Mouse (Mus musculus): Measurements from ENCODE around the gene Dnajc6.

DNA sequence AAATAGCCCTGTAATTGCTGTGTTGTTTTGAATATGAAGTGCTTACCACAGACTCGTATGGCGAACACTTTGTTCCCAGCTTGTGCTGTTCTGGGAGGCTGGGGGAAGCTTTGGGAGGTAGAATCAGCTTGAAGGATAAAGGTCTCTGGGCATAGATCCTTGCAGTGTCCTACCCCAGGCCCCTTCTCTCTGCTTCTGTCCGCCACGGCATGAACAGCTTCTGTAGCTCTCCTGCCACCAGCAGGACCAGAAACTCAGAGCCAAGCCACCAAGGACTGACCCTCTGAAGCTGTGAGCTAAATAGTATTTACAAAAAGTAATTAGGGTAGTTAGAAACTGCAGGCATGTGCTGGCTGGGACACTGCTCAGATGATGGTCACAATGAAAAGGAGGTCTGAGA is 168.3 kb downstream of the Dnajc6 start:
- TF ChIP-seq CTCF (IDR thresholded peaks at IDR 0.05; ENCODE audit: borderline replicate concordance, control insufficient read depth, extremely low read depth, insufficient read depth, low read length, poor library complexity), result no peak
- no peak for TF ChIP-seq POLR2A (IDR thresholded peaks at IDR 0.05; ENCODE audit: control insufficient read depth, extremely low read depth, insufficient read depth, low read length, poor library complexity)
